Mouse (Mus musculus) olfactory bulb, adult 2 months (tissue): ENCODE results near the gene Upp2. TPM values are rescaled to one million over a fixed set of nuclear protein-coding genes. Genes with fewer than 3 reads are reported as not detected.

Experiments used
- H3K27ac ChIP-seq: fragments of 200-500 bp; 2 replicates; pipeline ENCODE4 v1.5.1; 2012; ENCODE audit warnings: low read depth, low read length; ENCODE audit not compliant: insufficient read depth
- H3K4me1 ChIP-seq: fragments of 200-500 bp; 2 replicates; pipeline ENCODE4 v1.6.1; 2012; ENCODE audit warnings: low read length; ENCODE audit not compliant: control insufficient read depth, insufficient read depth
- H3K4me3 ChIP-seq: fragments of 200-500 bp; 2 replicates; pipeline ENCODE4 v1.5.1; 2012; ENCODE audit warnings: mild to moderate bottlenecking, low read depth, low read length, moderate library complexity; ENCODE audit not compliant: insufficient read depth
- CTCF ChIP-seq: fragments of 200-500 bp; IDR thresholded peaks from 2 replicates; pipeline ENCODE4 v1.5.1; 2012; ENCODE audit warnings: low read depth, mild to moderate bottlenecking, low read length, moderate library complexity; ENCODE audit not compliant: insufficient read depth
- POLR2A ChIP-seq: fragments of 200-500 bp; IDR thresholded peaks from 2 replicates; pipeline ENCODE4 v1.6.1; 2012; ENCODE audit warnings: mild to moderate bottlenecking, low read depth, low read length, moderate library complexity; ENCODE audit not compliant: insufficient read depth
- WGBS: fragments of 180-500 bp; shearing (Covaris S2); methylation state at CpG from one replicate; pipeline ENCODE4 v1.1.7; 2018; 5-methylcytosine and 5-hydroxymethylcytosine counted together
- polyA plus RNA-seq: library from polyadenylated mRNA; stranded (reverse); fragments of >200 nt; gene quantifications from 2 replicates; pipeline ENCODE4 v1.2.4, GENCODE M21; 2012; ENCODE audit warnings: low replicate concordance; ENCODE audit not compliant: missing spikeins, insufficient read depth, insufficient read length

The Upp2 gene
- polyA plus RNA-seq, 1 experiment, result not detected

DNA sequence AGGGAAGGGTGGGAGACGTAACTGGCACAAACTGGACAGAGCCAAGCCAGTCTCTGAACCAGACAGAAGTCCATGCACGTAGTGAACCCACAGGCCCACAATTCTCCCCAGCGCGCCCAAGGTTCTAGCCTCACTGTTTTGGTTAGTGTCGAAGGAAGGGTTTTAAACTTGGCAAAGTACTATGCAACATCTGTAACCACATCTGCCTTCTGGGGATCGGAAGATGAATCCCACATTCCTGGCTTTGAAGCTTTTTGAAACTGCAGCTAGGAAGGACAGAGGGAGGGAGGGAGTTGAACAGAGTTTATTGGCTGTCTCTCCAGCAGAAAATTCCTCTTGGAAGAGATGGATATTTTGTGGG, 1.1 kb upstream of the Upp2 start:
- H3K27ac ChIP-seq, result peak overlapping the region; percentile 80
- 1% methylated on average over 6 of the region's 6 CpGs for WGBS
- H3K4me3 ChIP-seq, result peak overlapping the region; percentile 80
- peaks cover 10% of the 10 kb centered on the region for H3K4me1 ChIP-seq
- TF ChIP-seq CTCF, result no peak
- no peak for TF ChIP-seq POLR2A

DNA sequence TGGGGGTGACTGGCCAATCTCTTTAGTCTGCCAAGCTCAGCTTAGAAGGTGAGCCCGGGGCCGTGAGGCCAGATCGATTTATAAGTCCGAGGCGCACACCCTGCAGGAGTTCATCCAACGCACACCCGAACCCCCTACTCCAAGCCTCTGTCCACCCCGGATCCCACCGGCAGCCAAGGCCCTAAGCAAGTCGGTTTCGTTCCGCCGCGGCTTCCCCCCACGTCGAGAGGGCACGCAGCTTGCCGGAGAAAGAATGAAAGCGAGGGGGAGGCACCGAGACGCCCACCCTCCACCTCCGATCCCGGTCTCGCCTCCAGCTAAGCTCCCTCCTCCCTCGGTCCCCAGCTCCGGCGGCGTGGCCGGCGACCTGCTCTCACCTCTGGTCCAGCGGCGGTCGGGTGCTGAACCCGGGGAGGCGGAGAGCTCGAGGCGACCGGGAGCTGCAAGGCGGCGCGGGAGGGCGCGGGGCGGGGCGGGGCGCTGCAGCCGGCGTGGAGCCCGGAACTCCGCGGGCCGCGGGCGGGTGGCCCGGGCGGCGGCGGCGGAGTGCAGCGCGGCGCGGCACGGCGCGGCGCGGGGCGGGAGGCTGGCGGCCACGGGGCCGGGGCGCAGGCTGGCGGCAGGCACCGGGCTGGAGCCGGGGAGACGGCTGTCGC, 560 bp upstream of the Upp2 start:
- Histone ChIP-seq H3K27ac (peak overlapping the region; percentile 80), H3K4me3 (peak overlapping the region; percentile 80), H3K4me1 (peaks cover 10% of the 10 kb centered on the region)
- TF ChIP-seq POLR2A (no peak), CTCF (no peak)
- WGBS, result 9% methylated on average over 78 of the region's 78 CpGs

DNA sequence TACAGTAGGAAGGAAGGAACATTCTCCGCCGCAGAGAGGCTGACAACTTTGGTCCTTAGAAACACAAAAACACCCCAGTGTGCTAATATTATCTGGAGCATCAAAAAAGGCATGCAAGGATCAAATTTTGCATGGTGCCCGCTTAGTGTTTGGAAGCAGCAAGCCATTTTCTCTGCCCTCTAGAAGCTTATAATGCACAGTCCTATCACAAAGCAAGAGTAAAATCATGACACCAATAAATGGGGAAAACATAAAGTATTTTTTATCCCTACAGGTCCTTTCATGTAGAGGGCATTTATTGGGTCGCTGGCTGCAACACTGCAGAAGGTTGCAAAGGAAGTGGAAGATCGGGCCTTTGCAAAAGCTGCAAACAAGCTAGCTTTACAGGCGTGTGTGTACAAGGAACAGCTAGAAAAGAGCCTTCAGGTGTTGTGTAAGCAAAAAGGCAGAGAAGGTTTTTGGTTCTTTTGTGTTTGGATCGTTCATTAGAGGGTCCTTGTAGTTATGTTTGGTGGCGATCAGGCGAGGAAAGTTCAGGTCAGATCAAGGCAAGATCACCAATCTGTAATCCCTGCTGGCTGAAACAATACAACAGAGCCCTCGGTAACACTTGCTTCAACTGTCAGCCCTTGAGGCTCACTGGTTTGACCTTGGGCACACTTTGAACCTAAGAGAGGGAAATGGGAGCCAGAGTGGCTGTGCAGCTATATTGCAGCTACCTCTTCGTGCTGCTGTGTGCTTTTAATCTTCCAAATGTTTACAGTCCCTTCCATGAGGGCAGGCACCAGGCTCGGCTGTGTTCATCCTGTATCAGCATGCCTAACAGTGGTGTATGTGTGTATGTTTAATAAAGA, 995 bp downstream of the Upp2 start:
- 3% methylated on average over 12 of the region's 12 CpGs for WGBS
- H3K4me1 ChIP-seq, result peaks cover 9% of the 10 kb centered on the region
- TF ChIP-seq POLR2A (no peak), CTCF (no peak)
- H3K27ac ChIP-seq, result peak overlapping the region; percentile 95
- H3K4me3 ChIP-seq, result peak overlapping the region; percentile 80

DNA sequence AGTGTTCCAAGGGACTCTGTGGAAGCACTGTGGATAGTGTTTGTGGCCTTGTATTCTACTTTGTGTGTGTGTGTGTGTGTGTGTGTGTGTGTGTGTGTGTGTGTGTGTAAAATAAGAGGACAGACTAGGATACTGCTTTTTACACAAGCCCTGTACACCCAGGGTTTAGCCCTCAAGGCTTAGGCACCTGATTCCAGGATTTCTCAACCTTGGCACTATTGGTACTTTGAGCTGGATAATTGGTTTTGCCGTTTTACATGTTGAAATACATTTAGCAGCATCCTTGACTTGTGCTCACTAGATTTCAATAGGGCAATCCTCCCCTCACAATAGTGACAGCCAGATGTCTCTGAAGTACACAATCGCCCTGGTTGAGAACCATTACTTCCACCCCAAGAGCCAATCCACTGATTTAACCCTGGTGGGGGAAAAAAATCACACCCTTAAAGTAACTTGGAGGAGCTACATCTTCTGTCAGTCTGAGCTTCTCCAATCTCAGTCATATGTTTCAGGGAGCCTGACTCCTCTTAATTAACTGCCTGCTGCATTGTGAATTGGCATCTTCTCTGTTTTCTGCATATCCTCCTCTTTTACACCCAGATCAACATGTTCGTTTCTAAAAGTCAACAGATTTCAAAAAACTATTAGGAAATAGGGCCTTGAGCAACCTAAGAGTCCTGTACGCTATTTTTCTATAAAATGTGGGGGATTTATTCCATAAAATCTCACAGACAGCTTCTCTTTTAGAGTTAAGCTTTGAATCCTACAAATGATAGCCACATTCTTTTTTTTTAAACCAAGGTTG, 1.9 kb downstream of the Upp2 start:
- TF ChIP-seq POLR2A, result no peak
- TF ChIP-seq CTCF, result no peak
- Histone ChIP-seq H3K27ac (peak overlapping the region; percentile 95), H3K4me1 (peaks cover 7% of the 10 kb centered on the region), H3K4me3 (no peak overlapping the region)
- 34% methylated on average over 4 of the region's 4 CpGs for WGBS

DNA sequence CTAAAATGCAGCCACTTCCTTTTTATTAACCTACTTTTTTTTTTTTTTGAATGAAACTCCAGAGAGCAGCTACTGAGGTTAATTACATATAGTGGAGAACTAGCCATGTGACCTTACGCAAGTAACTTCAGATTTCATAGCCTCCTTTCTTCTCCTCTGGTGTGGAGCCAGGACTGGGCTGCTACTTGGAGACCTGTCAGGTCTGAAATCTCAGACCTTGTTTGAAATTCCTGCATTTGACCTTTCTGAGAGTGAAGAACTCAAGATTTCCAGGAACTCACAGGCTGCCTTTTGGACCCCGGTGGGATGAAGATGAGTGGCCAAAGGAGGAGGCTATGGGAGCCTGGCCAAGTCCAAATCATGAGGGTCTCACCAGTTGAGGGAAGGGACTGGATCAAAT, 7.1 kb downstream of the Upp2 start:
- H3K27ac ChIP-seq, result no peak overlapping the region
- no peak overlapping the region for H3K4me3 ChIP-seq
- WGBS, result 66% methylated on average over 2 of the region's 2 CpGs
- H3K4me1 ChIP-seq, result peaks cover 5% of the 10 kb centered on the region
- TF ChIP-seq CTCF (no peak), POLR2A (no peak)

DNA sequence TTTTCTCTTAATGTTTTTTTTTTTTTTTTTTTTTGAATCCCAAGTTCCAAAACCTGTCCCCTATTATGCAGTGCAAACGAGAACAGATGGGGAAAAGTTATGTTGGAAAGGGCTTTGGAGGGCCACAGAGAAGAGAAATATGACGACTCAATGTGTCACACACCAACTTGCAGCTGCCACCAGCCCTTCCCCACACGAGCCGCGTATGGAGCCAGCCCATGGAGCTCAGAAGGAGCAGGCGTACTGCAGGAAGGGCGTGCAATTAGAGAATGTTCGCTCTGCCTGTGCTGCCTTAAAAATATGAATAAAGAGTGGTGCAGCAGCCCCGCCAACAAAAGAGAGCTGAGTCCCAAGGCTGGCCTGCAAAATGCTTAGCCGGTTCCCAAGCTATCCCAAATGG, 19.2 kb downstream of the Upp2 start:
- no peak overlapping the region for H3K4me3 ChIP-seq
- WGBS, result 23% methylated on average over 10 of the region's 10 CpGs
- TF ChIP-seq POLR2A (no peak), CTCF (no peak)
- H3K4me1 ChIP-seq, result peaks cover 22% of the 10 kb centered on the region
- peak overlapping the region; percentile 71 for H3K27ac ChIP-seq

DNA sequence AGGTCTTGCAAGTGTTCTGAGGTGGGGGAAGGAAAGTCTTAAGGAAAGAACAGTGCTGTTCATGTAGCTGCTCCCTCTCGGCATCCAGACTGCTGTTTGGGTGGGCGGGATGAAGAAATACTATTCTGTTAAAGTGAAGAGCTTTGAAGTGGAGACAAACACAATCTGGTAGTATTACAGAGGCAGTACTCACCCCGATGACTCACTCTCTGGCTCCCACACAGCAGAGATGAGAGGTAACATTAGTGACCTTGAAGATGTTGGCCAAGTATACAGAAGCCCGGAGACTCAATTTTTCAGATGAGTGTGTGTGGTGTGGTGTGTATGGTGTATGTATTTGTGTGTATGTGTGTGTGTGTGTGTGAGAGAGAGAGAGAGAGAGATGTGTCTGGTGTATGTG, 22.5 kb downstream of the Upp2 start:
- H3K4me1 ChIP-seq, result peaks cover 20% of the 10 kb centered on the region
- no peak for TF ChIP-seq CTCF
- no peak for TF ChIP-seq POLR2A
- peak overlapping the region; percentile 93 for H3K27ac ChIP-seq
- WGBS, result 22% methylated on average over 4 of the region's 4 CpGs
- H3K4me3 ChIP-seq, result no peak overlapping the region

DNA sequence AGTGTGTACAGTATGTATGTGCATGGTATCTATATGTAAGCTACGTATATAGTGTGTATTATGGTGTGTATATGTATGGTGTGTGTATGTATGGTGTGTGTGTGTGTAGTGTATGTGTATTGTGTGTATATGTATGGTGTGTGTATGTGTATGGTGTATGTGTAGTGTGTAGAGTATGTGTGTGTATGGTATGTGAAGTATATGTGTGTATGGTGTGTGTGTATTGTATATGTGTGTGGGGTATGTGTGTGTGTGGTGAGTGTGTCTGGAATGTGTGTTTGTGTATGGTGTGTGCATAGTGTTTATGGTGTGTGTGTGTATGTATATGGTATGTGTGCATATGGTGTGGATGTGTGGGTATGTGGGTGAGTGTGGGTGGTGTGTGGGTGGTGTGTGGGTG, 23.0 kb downstream of the Upp2 start:
- H3K27ac ChIP-seq, result peak overlapping the region; percentile 77
- H3K4me1 ChIP-seq, result peaks cover 17% of the 10 kb centered on the region
- no peak overlapping the region for H3K4me3 ChIP-seq
- TF ChIP-seq CTCF, result no peak
- no peak for TF ChIP-seq POLR2A
- WGBS, result 76% methylated on average over 1 of the region's 1 CpGs
